Mouse (Mus musculus) cerebral cortex, adult 2 months (tissue): ENCODE results near the gene Pxn.

Experiments
- WGBS: fragments of 180-500 bp; shearing (Covaris S2); methylation state at CpG from one replicate; pipeline ENCODE4 v1.1.7; 2018; 5-methylcytosine and 5-hydroxymethylcytosine counted together

Gene Pxn

GRCm38 (mm10) chr5:115486726-115487125, 19.8 kb upstream of the Pxn start:
- WGBS = 53% methylated on average over 4 of the region's 4 CpGs

GRCm38 (mm10) chr5:115487353-115487752, 19.1 kb upstream of the Pxn start:
- WGBS = 88% methylated on average over 8 of the region's 8 CpGs

- WGBS = 74% methylated on average over 9 of the region's 9 CpGs
Observed at GRCm38 (mm10) chr5:115487942-115488580, 18.4 kb upstream of the Pxn start.

- WGBS = under 1% methylated on average over 37 of the region's 39 CpGs
Observed at GRCm38 (mm10) chr5:115488841-115489698, 17.4 kb upstream of the Pxn start.

GRCm38 (mm10) chr5:115489699-115490637, 16.5 kb upstream of the Pxn start:
- under 1% methylated on average over 50 of the region's 50 CpGs for WGBS

- 8% methylated on average over 8 of the region's 8 CpGs for WGBS
Observed at GRCm38 (mm10) chr5:115490638-115491000, 15.9 kb upstream of the Pxn start.

GRCm38 (mm10) chr5:115491076-115491475, 15.4 kb upstream of the Pxn start:
- 17% methylated on average over 5 of the region's 5 CpGs for WGBS

GRCm38 (mm10) chr5:115491771-115492322, 14.6 kb upstream of the Pxn start:
- 6% methylated on average over 28 of the region's 28 CpGs for WGBS

- 65% methylated on average over 6 of the region's 6 CpGs for WGBS
Observed at GRCm38 (mm10) chr5:115492711-115493335, 13.7 kb upstream of the Pxn start.

GRCm38 (mm10) chr5:115493441-115493840, 13.0 kb upstream of the Pxn start:
- WGBS = 28% methylated on average over 5 of the region's 5 CpGs

- 82% methylated on average over 3 of the region's 3 CpGs for WGBS
Observed at GRCm38 (mm10) chr5:115495618-115496017, 10.9 kb upstream of the Pxn start.

GRCm38 (mm10) chr5:115497033-115497432, 9.4 kb upstream of the Pxn start:
- 61% methylated on average over 7 of the region's 7 CpGs for WGBS

- 52% methylated on average over 9 of the region's 9 CpGs for WGBS
Observed at GRCm38 (mm10) chr5:115498307-115499240, 7.9 kb upstream of the Pxn start.

- 70% methylated on average over 12 of the region's 12 CpGs for WGBS
Observed at GRCm38 (mm10) chr5:115500383-115500935, 6.0 kb upstream of the Pxn start.

- 56% methylated on average over 12 of the region's 12 CpGs for WGBS
Observed at GRCm38 (mm10) chr5:115503035-115503434, 3.4 kb upstream of the Pxn start.

- 73% methylated on average over 4 of the region's 4 CpGs for WGBS
Observed at GRCm38 (mm10) chr5:115505617-115506016, 859 bp upstream of the Pxn start.

GRCm38 (mm10) chr5:115507267-115507980, 948 bp downstream of the Pxn start:
- WGBS = 14% methylated on average over 12 of the region's 12 CpGs

GRCm38 (mm10) chr5:115507981-115508858, 1.7 kb downstream of the Pxn start:
- WGBS = 43% methylated on average over 18 of the region's 18 CpGs
